Mouse (Mus musculus): Measurements from ENCODE around the gene Ubb.

DNA sequence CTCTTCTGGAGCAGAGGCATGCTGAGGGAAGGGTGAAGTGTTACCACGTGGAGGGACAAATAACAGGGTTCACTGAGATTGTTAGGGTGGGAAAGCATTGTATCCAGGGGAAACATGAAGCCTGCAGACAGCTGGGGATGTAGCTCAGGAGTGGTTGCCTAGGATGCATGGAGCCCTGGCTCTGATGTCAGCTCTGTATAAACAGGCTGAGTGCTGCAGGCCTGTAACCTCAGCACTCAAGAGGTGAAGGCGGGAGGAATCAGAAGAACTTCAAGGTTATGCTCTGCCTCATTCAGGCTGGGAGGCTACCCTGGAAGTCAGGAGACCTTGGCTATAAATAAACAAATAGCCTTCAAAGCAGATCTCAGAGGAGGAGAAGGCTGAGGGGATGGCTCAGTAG, 32.0 kb upstream of the Ubb start:
- TF ChIP-seq CTCF (IDR thresholded peaks at IDR 0.05; ENCODE audit: low read depth) (no peak), EP300 (IDR thresholded peaks at IDR 0.05; ENCODE audit: low read depth) (no peak)

All from liver, embryonic 14.5 days (tissue).